Mouse (Mus musculus) urinary bladder, adult 18-20 months (tissue): ENCODE data around the gene Khdc1a.

Experiments
- DNase-seq, 2 experiments: peaks; one replicate each; pipeline ENCODE4 v3.0.0; 2022; ENCODE audit warnings: low spot score in 2 of 2, mixed read lengths in 2 of 2

Gene Khdc1a

DNA sequence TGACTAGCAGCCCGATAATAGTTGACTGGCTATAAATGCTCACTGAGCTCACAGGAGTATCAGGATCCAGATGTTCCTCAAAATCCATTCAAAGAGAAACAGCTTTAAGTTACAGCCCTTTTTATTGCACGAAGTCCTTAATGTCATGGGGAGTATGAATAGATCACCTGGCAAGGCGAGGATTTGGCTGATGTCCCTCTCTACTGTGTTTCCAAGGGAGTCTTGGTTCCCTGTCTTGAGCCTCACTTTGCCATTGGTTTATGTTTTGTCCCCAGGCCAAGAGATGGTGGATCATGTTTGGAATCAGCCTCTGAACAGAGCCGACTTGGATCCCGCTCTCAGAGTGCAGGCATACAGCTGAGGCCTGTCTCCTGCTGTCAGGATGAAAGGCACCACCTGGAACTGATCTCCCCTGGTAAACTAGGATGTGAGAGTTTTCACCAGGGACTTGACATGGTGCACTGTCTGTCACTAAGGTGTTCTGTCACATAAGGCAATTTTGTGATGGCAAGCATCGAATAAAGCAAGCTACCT is 41.8 kb downstream of the Khdc1a start:
- no peak for DNase-seq
